Mouse (Mus musculus) layer of hippocampus, adult 2 months (tissue): Measurements from ENCODE around the gene Il17d. TPM values are rescaled to one million over a fixed set of nuclear protein-coding genes. Genes with fewer than 3 reads are reported as not detected.

Source experiments
- DNase-seq, 2 experiments: peaks; one replicate each; pipeline ENCODE4 v3.0.0; 2022; ENCODE audit warnings: low spot score in 2 of 2
- H3K27ac ChIP-seq: fragments of 200-600 bp; 2 replicates; pipeline ENCODE4 v1.8.1; 2022
- H3K4me3 ChIP-seq: fragments of 200-600 bp; 2 replicates; pipeline ENCODE4 v1.8.1; 2022; ENCODE audit warnings: mild to moderate bottlenecking
- CTCF ChIP-seq: fragments of 200-600 bp; conservative IDR thresholded peaks from 2 replicates; pipeline ENCODE4 v1.8.1; 2022; ENCODE audit warnings: antibody characterized with exemption, mild to moderate bottlenecking, moderate library complexity
- total RNA-seq, 2 experiments: library from RNA; stranded (reverse); gene quantifications; 2 replicates each; pipeline ENCODE4 v1.2.3; 2021

Gene Il17d
- total RNA-seq, 2 experiments from 2014 or later, result 11.2 to 12.3 TPM

DNA sequence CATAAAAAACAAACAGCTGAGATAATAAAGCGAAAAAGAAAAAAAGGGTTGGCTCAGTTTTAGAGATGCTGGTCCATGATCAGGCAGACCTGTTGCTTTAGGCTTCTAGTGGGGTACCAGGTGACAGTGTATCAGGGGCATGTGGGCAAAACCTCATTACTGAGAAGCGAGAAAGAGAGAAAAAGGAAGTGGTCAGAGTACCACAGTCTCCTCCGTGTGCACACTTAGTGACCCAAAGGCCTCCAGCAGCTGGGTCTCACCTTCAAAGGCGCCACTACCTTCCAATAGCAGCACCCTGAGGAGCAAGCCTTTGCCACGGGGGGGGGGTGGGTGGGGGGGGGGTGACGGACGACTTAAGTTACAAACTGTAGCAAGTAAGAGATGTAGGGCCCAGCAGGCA, 2.5 kb downstream of the Il17d start:
- Histone ChIP-seq H3K27ac (no peak overlapping the region), H3K4me3 (no peak overlapping the region)
- DNase-seq, result no peak
- no peak for TF ChIP-seq CTCF

DNA sequence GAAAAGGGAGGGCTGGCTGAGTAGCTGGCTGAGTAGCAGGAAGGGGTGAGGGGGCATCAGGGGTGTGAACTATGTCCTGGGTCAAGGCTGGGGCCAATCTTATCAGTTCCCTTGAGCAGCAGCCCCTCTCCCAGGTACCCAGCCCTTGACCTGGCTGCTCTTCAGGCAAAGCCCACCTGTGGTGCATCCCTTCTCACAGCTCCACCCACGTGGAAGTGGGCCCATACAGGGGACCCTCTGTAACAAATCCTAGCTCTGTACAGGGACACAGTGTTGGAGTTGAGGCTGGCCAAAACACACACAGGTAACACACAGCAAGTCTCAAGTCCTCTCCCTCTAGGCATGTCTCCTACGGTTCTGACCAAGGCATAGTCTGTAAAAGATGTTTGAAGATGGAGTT, 3.0 kb downstream of the Il17d start:
- no peak for DNase-seq
- no peak overlapping the region for H3K27ac ChIP-seq

DNA sequence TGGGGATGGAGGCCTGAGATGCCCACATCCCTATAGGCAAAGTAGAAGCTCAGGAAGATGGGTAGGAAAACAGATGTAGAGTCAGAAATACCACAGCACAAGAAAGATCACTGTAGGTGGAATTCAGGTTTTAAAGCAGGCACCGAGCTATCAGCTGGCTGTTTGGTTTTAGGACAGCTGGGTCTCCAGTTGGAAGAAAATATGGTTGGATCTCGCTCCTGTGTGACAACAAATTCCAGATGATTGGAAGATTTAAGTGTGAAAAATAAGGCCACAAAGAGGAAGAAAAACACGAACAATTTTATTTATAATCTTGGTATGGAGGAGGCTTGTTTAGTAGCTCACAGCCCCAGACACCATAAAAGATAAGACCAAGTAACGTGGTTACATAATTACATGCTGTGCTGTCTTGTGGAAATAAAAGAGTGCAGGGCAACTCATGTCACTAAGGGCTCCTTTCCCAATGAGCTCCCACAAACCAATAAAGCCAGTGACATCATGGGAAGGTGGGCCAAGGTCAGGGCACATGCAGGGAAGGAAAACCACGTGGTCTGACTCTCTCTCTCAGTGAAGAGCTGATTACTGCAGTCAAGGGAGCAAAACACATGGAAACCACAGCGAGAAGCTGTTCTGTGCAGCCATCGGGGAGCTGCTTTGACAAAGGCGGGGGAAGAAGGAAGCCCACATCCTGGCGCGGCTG, 4.7 kb downstream of the Il17d start:
- Histone ChIP-seq H3K27ac (peak overlapping the region; percentile 74), H3K4me3 (no peak overlapping the region)
- peak; percentile 48 to 55 for DNase-seq
- TF ChIP-seq CTCF, result no peak

More for the DNA sequence above, 3.0 kb downstream of the Il17d start:
- TF ChIP-seq CTCF, result no peak
- no peak overlapping the region for H3K4me3 ChIP-seq

DNA sequence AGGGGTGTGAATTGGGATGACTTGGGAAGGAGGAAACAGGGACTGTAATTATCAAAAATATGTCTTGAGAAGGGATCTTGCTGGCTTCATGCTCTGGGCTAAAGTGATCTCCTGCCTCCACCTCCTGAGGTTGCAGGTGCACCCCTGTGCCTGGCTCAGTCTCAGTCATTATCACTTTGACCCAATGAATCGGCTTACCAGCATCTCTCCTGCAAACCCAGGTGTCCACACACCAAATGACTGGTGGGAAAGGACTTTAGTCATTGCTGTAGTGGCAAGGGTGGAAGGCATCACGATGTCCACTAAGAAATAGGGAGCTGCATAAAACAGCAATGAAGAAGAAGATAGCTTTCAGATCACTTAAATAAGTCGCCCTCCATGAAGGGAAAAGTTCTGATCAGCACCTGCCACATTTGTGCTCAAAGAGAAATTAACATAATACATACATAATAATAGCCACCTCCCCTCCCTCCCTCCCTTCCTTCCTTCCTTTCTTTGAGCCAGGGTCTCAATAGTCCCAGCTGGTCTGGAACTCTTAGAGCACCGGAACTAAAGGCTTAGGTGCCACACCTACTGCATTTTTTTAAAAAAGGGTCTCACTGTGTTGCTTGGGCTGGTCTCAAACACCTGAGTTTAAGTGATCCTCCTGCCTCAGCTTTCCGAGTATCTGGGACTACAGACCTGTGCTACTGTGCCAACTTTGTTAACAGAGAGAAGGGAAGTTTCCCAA, 5.4 kb downstream of the Il17d start:
- no peak for TF ChIP-seq CTCF
- no peak for DNase-seq
- Histone ChIP-seq H3K4me3 (no peak overlapping the region), H3K27ac (peak overlapping the region; percentile 74; the same call in 1 of the 2 replicates)

DNA sequence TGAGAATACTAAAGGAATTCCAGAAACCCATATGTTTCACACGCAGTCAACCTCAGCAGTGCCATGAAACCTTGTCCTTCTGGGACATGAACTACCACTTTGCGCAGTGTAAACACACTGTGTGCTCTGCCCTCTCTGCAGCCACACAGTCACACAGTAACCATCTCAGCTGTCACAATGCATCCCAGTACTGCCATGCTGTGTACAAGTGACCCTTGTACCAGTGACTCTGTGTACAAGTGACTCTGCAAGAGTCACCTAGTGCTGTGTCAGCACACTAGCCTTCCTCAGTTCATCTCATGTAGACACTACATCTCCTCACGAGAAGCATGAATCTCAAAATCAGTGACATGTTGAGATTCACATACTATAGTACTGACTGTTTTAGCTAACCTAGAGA, 8.0 kb downstream of the Il17d start:
- no peak overlapping the region for H3K4me3 ChIP-seq
- no peak overlapping the region for H3K27ac ChIP-seq
- no peak for TF ChIP-seq CTCF
- no peak for DNase-seq

DNA sequence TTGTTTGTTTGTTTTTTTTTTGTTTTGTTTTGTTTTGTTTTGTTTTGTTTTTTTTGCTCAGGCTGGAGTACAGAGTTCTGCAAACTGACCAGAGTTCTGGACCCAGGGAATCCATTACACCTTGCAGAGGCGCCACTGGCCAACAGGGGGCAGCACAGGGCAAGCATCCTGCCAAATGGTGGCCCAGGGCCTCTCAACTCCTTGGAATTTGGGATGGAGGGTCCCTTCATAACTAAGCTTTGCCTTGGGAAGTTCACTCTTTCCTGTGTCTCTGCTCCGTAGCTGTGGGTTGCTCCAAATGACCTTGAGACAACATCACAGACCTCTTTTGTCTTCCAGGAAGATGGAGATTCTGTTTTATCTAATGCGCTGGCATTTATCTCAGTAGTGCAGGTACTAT, 8.6 kb downstream of the Il17d start:
- peak in 1 of 2 experiments; percentile 71 for DNase-seq
- no peak overlapping the region for H3K27ac ChIP-seq

DNA sequence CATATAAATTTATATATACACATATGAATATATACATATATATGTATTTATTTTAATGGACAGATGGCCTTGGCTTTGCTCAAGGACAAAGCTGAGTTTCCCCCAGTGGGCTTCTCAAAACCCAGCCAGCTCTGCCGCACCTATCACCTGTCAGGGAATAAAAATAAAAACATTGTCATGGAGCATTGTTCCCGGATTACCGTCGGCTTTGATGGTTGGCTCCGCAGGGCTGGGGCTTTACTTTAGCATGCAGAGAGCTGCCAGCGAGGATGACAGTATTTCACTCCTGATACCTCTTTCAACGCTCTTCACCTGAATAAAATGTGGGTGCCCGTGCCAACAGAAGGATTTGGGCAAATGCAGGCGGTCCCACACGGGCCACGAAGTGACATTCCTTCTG, 9.3 kb downstream of the Il17d start:
- H3K27ac ChIP-seq, result peak overlapping the region; percentile 75; the same call in 1 of the 2 replicates
- no peak for DNase-seq
- no peak overlapping the region for H3K4me3 ChIP-seq
- no peak for TF ChIP-seq CTCF

More for the DNA sequence above, 8.6 kb downstream of the Il17d start:
- TF ChIP-seq CTCF, result peak; percentile 89
- no peak overlapping the region for H3K4me3 ChIP-seq

DNA sequence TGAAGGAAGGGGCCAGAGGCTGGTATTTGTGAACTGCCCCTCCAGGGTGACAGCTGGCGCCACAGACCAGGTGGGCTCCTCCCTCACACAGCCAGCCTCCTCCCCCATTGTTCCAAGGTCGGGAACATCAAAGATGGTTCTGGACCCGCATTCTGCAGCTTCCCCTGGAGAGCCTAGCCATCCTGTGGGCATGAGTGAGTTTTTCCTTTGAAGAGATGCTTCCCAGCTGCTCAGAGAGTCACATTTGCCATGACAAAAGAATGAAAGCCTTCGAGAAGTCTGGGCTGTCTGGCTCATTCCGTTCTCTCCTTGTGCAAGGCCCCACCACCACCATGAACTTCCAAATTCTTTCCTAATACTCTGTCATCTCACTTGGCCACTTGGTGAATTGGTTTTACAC, 9.8 kb downstream of the Il17d start:
- Histone ChIP-seq H3K27ac (peak overlapping the region; percentile 75), H3K4me3 (no peak overlapping the region)
- no peak for TF ChIP-seq CTCF
- DNase-seq, result no peak

DNA sequence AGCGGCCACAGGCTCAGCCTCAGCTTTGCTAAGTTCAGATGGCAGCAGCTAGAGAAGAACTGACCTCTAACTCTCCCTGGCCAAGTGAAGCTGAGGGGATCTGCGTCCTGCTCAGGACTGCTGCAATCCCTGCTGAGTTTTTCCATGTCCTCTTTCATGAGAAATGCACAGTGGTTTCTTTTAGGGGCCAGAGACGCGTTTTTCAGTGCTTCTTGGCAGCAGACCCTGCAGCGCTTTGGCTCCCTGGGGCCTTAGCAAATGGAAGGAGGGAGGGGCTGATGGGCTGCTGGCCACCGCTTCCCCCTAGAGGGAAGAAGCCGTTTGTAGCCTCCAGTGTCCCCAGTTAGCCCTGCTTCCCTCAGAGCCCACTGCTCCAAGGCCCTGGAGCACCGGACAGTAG, 10.4 kb downstream of the Il17d start:
- DNase-seq, result no peak
- Histone ChIP-seq H3K27ac (peak overlapping the region; percentile 75), H3K4me3 (no peak overlapping the region)
- TF ChIP-seq CTCF, result no peak

DNA sequence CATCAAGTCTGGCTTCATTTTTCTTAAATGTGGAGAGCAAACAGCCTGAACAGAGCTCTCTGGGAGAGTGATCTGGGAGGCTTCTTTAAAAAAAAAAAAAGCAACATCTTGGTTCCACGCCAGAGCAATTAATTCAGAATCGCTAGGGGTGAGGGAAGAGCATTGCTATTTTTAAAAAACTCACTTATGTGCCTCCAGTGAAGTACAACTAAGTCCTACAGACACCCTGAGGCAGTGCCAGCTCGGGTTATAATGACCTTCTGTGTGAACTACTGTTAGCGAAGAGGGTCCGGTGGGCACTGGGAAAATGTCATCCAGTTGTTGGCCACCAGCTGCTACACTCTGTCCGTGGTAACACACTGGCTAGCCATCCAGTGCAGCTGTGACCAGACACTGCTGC, 11.1 kb downstream of the Il17d start:
- Histone ChIP-seq H3K4me3 (no peak overlapping the region), H3K27ac (peak overlapping the region; percentile 75; the same call in 1 of the 2 replicates)
- no peak for DNase-seq
- no peak for TF ChIP-seq CTCF

DNA sequence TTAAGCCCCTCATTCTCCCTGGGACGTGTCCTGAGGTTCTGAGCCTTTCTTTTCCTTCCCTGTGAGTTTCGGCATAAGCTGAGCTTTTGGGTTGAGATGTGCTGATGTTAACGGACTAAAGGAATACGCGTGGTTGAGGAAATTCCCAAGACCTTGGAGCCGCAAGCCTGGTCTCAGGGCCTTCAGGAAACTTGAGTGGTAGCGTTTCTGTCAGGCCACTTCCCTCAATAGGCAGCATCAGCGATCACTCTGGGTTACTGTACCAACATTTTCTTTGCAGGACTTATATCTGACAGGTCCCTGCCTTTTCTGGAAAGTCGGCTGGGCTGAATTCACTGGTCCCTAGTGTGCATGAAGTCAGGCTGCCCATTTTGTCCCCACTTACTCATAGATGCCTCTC, 12.2 kb downstream of the Il17d start:
- DNase-seq, result no peak
- no peak for TF ChIP-seq CTCF
- 0 out of 2 replicates have a peak overlapping the region, but pooled peaks have one; percentile 51 for H3K27ac ChIP-seq

DNA sequence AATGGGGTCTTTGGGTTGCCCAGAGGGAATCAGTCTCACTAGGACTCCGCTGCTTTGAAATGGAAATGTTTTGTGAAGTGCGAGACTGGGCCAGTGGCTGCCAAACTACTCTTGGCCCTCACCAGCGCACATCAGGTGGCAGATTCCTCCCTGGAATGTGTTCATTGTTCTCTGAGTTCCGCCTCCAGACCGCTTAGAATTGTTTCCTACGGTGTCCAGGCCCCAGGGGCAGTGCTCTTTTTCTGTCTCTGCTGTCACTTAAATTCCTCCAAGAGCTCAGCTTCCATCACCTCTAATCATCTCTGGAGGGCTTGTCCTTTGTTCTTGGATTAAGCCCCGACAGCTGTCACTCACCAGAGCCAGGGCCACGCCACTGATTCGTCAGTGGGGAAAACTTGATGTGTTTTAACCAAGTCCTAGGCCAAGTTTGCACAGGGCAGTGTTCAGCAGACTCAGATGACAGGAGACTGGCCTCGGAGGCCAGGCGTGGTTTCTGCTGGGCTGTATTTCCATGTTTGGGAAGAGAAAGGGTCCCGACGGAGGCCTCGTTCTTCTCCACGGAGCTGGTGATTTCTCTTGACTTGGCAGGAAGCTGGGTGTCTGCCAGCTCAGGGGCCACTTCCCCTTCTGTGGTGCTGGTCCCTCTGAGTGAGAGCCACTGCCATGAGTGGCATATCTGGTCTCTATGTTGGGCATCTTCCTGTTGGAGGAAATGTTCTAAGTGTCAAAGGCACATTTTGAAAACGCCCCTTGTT, 12.9 kb downstream of the Il17d start:
- no peak overlapping the region for H3K4me3 ChIP-seq
- peak overlapping the region; percentile 51; the same call in 1 of the 2 replicates for H3K27ac ChIP-seq
- TF ChIP-seq CTCF, result no peak
- DNase-seq, result no peak

More for the DNA sequence above, 12.2 kb downstream of the Il17d start:
- H3K4me3 ChIP-seq, result no peak overlapping the region

DNA sequence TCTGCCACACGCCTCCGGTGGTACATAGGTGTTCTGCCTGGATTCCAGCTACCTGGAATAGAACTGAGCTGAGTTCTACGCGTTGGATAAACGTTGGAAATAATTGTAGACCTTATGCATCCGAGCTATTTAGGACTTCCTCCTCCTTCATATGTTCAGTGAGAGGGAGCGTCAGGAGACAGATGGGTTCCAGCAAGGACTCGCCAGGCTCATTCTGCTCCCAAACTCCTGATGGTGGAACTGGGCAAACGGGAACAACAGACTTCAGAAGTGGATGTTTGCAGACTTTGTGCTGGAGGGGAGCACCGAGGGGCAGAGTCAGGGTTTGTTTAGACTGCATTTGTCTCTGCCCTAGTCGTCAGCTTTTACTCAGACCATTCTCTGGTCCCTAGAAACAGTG, 16.1 kb downstream of the Il17d start:
- no peak overlapping the region for H3K4me3 ChIP-seq
- peak overlapping the region; percentile 70 for H3K27ac ChIP-seq
- TF ChIP-seq CTCF, result no peak
- DNase-seq, result peak; percentile 44 to 54
